Mouse (Mus musculus): ENCODE results near the gene Tspan13. TPM values are rescaled to one million over a fixed set of nuclear protein-coding genes. Genes with fewer than 3 reads are reported as not detected.

Tspan13 gene
- polyA plus RNA-seq, 1 experiment from 2014 or later = 127 TPM

GRCm38 (mm10) chr12:35975898-35976297 lies 66.4 kb downstream of the Tspan13 start:
- no peak overlapping the region for H3K27ac ChIP-seq (ENCODE audit: low read length)
- ATAC-seq (ENCODE audit: insufficient read depth, low FRiP score) = no peak

GRCm38 (mm10) chr12:35966768-35967141 lies 75.5 kb downstream of the Tspan13 start:
- H3K27ac ChIP-seq (ENCODE audit: low read length) = peak overlapping the region; percentile 75
- no peak for ATAC-seq (ENCODE audit: insufficient read depth, low FRiP score)
- no peak overlapping the region for H3K4me3 ChIP-seq (replicated peaks; ENCODE audit: low read length)
- 0 out of 2 replicates have a peak overlapping the region, but pooled peaks have one; percentile 4 for H3K4me2 ChIP-seq (ENCODE audit: low read depth, low read length)
- no peaks in the 10 kb centered on the region for H3K9me3 ChIP-seq (replicated peaks; ENCODE audit: control insufficient read depth, low read length)
- no peaks in the 10 kb centered on the region for H3K36me3 ChIP-seq (ENCODE audit: control insufficient read depth, insufficient read depth, low read length)
- no peaks in the 10 kb centered on the region for H3K4me1 ChIP-seq (ENCODE audit: control insufficient read depth, insufficient read depth, low read length)
- H3K27me3 ChIP-seq (ENCODE audit: control insufficient read depth, insufficient read depth, low read length) = no peaks in the 10 kb centered on the region
- 52% methylated on average over 7 of the region's 7 CpGs for WGBS
- no peak overlapping the region for H3K9ac ChIP-seq (ENCODE audit: low read length)

More at GRCm38 (mm10) chr12:35975898-35976297, 66.4 kb downstream of the Tspan13 start:
- no peak overlapping the region for H3K4me3 ChIP-seq (replicated peaks; ENCODE audit: low read length)
- H3K4me1 ChIP-seq (ENCODE audit: control insufficient read depth, insufficient read depth, low read length) = no peaks in the 10 kb centered on the region
- H3K9me3 ChIP-seq (replicated peaks; ENCODE audit: control insufficient read depth, low read length) = no peaks in the 10 kb centered on the region
- no peaks in the 10 kb centered on the region for H3K36me3 ChIP-seq (ENCODE audit: control insufficient read depth, insufficient read depth, low read length)
- H3K9ac ChIP-seq (ENCODE audit: low read length) = no peak overlapping the region
- 82% methylated on average over 3 of the region's 3 CpGs for WGBS
- no peaks in the 10 kb centered on the region for H3K27me3 ChIP-seq (ENCODE audit: control insufficient read depth, insufficient read depth, low read length)
- no peak overlapping the region for H3K4me2 ChIP-seq (ENCODE audit: low read depth, low read length)

GRCm38 (mm10) chr12:35966098-35966767 lies 76.1 kb downstream of the Tspan13 start:
- ATAC-seq (ENCODE audit: insufficient read depth, low FRiP score) = peak; percentile 82
- H3K27ac ChIP-seq (ENCODE audit: low read length) = peak overlapping the region; percentile 75

More at GRCm38 (mm10) chr12:35966098-35966767, 76.1 kb downstream of the Tspan13 start:
- Histone ChIP-seq H3K9ac (ENCODE audit: low read length) (no peak overlapping the region), H3K27me3 (ENCODE audit: control insufficient read depth, insufficient read depth, low read length) (no peaks in the 10 kb centered on the region), H3K9me3 (replicated peaks; ENCODE audit: control insufficient read depth, low read length) (no peaks in the 10 kb centered on the region), H3K4me2 (ENCODE audit: low read depth, low read length) (0 out of 2 replicates have a peak overlapping the region, but pooled peaks have one; percentile 4), H3K4me1 (ENCODE audit: control insufficient read depth, insufficient read depth, low read length) (no peaks in the 10 kb centered on the region), H3K4me3 (replicated peaks; ENCODE audit: low read length) (no peak overlapping the region), H3K36me3 (ENCODE audit: control insufficient read depth, insufficient read depth, low read length) (no peaks in the 10 kb centered on the region)
- 43% methylated on average over 7 of the region's 7 CpGs for WGBS

Other genes with a start within 250 kb of the Tspan13 start
- gene Agr3, start 116.9 kb downstream of the Tspan13 start, polyA plus RNA-seq (2015; fragmentation: Nextera tagmentation; extraction: Ambion mirVana) = 0.50 and 1.4 TPM in 2 replicates
- gene Agr2, start 49.6 kb downstream of the Tspan13 start, polyA plus RNA-seq (2015; fragmentation: Nextera tagmentation; extraction: Ambion mirVana) = 255 and 340 TPM in 2 replicates
- 40.8 and 44.3 TPM in 2 replicates for gene Ankmy2, start 114.6 kb upstream of the Tspan13 start, polyA plus RNA-seq (2015; fragmentation: Nextera tagmentation; extraction: Ambion mirVana)
- gene Bzw2, start 115.6 kb upstream of the Tspan13 start, polyA plus RNA-seq (2015; fragmentation: Nextera tagmentation; extraction: Ambion mirVana) = 175 and 181 TPM in 2 replicates
- not detected in 2 replicates for gene Lrrc72, start 210.9 kb upstream of the Tspan13 start, polyA plus RNA-seq (2015; fragmentation: Nextera tagmentation; extraction: Ambion mirVana)

Measured in stomach, embryonic 16.5 days (tissue).